Mouse (Mus musculus): ENCODE measurements around the gene Slc1a2. TPM values are rescaled to one million over a fixed set of nuclear protein-coding genes. Genes with fewer than 3 reads are reported as not detected.

Gene Slc1a2
- 0.62 and 0.90 TPM in 2 replicates for polyA plus RNA-seq (2011; ENCODE audit: insufficient read length, low read depth, missing spikeins)

DNA sequence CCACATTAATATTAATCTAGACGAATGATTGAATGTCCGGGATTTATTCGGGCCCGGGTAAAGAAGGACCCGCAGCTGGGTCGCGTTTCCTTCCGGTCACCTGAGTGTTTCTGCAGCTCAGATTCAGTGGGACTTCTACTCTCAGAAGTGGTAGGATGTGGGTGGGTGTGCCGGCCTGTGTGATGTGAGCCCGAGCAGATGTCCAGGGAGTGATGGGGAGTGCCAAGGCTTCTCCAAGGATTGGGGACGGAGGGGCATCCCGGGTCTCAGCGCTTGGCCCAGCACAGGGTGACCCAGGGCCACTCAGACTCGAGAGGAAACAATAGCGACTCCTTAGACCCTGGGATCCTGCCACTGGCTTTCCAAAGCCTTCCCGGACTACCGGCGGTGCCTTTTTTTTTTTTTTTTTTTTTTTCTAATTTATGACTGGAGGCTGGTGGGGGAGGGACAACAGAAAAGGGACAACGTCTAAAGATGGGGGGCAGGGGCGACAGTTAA, at the start of gene Slc1a2:
Gene Slc1a2, plus strand, starts transcription at position 497 of the 498 bp plus-strand sequence.
- TF ChIP-seq POLR2A (IDR thresholded peaks at IDR 0.05; ENCODE audit: low read depth, low read length) (no peak), CTCF (IDR thresholded peaks at IDR 0.05; ENCODE audit: borderline replicate concordance, insufficient read depth, low read length) (no peak)
- Histone ChIP-seq H3K4me3 (ENCODE audit: insufficient read depth, low read length) (peak within 1 kb of the TSS; percentile 40), H3K4me1 (ENCODE audit: control insufficient read depth, insufficient read depth, low read length) (no peaks in the 10 kb centered on the region), H3K27ac (ENCODE audit: insufficient read depth, low read length) (no peak within 1 kb of the TSS)

DNA sequence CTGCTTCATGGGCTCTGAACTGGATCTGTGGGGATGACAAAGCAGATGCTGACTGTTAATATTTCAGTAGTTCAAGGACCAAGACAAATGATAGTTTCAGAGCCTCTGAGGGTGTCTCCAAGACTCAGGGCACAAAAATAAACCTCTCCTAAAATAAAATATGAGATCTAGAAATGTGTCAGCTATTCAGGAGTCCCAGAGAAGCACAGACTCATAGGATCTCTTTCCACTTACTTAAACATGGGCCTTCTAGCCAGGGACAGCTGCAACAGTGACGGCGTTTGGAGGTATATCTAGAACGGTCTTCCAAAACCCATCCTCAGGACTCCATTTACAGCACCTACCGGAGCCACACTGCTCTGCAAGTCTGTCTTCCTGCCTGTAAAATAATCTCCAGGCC, 48.0 kb upstream of the Slc1a2 start:
- Histone ChIP-seq H3K27ac (ENCODE audit: insufficient read depth, low read length) (no peak overlapping the region), H3K4me1 (ENCODE audit: control insufficient read depth, insufficient read depth, low read length) (no peaks in the 10 kb centered on the region), H3K4me3 (ENCODE audit: insufficient read depth, low read length) (no peak overlapping the region)
- TF ChIP-seq CTCF (IDR thresholded peaks at IDR 0.05; ENCODE audit: borderline replicate concordance, insufficient read depth, low read length) (no peak), POLR2A (IDR thresholded peaks at IDR 0.05; ENCODE audit: low read depth, low read length) (no peak)

DNA sequence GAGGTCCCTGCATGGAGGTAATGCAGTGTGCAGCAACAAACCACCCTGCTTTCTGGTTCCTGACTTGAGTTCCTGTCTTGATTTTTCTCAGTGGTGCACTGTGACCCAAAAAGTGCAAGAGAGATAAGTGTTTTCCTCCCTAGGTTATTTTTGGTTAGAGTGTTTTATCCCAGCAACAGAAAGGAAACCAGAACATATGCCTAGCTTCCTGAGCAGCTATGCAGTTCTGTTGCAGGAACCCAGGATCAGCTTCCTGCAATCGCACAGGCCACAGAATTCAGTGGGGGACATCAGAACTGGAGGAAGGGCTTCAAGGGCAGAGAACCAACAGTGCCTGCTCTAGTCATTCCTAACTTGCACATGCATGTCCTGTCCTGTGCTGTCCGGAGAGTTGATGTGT, 41.8 kb upstream of the Slc1a2 start:
- Histone ChIP-seq H3K27ac (ENCODE audit: insufficient read depth, low read length) (no peak overlapping the region), H3K4me1 (ENCODE audit: control insufficient read depth, insufficient read depth, low read length) (no peaks in the 10 kb centered on the region), H3K4me3 (ENCODE audit: insufficient read depth, low read length) (no peak overlapping the region)
- TF ChIP-seq CTCF (IDR thresholded peaks at IDR 0.05; ENCODE audit: borderline replicate concordance, insufficient read depth, low read length): no peak
- TF ChIP-seq POLR2A (IDR thresholded peaks at IDR 0.05; ENCODE audit: low read depth, low read length): no peak

DNA sequence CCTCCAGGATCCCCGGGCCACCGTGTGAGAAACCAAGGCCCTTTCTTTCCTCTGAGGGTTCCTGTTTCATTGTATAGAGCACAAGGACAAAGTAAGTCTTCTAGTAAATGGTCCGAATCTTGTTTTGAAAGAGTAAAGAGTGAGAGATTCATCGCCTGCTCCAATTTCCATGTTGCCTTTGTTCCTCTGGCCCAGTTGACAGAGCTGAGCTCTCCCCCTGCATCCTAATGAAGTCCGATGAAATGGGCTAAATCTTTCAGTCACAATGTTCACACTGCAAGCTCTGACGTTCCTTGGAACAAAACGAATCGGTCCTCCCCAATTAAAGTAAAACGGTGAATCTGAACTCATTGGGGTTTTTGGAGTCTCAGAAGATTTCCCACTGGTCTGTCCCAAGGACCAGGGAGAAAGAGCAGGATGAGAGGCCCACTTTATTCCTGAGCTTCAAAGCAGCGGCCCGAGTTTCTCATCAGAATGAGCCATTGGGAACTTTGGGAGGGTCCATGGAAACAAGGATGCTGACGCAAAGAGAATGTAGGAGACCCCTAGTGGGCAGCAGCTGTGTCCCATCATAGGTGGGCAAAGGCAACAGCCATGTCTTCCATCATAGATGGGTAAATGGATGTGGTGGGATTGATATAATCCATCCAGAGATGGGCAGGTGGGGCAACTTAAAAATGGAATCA, 37.6 kb upstream of the Slc1a2 start:
- no peak for TF ChIP-seq POLR2A (IDR thresholded peaks at IDR 0.05; ENCODE audit: low read depth, low read length)
- H3K4me3 ChIP-seq (ENCODE audit: insufficient read depth, low read length): no peak overlapping the region
- H3K27ac ChIP-seq (ENCODE audit: insufficient read depth, low read length): no peak overlapping the region
- no peaks in the 10 kb centered on the region for H3K4me1 ChIP-seq (ENCODE audit: control insufficient read depth, insufficient read depth, low read length)

DNA sequence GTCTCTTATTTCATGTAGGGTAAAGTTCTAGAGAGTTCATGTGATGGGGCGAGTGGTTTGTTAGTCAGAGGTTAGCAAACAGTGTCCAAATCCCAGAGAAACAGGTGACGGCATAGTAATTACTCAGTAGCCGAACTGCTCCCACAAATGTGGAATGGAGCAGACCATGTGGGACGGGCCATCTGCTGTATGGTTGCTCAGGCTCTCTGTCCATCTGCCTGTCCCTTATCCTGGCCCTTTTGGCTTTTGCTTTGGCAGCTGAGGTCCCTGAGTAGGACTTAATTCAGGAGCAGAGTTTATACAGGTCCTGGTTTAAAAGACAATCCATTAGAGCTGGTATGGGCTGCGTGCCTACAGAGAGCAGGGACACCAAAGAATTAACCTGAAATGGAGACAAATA, 36.3 kb upstream of the Slc1a2 start:
- H3K4me1 ChIP-seq (ENCODE audit: control insufficient read depth, insufficient read depth, low read length): no peaks in the 10 kb centered on the region

DNA sequence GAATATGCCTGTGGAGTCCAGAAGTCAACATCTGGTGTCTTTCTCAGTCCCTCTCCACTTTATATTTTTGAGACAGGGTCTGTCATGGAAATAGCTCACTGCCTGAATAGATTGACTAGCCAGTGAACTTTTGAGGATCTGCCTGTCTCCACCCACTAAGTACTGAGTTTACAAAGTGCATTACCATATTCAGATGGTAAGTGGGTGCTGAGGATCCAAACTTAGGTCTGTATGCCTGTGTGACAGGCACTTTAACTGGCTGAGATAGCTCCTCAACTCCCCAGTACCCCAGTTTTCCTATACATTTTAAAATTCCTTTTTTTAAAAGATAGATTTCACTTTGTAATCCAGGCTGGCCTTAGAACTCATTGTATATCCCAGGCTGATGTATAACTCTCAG, 35.5 kb upstream of the Slc1a2 start:
- Histone ChIP-seq H3K4me1 (ENCODE audit: control insufficient read depth, insufficient read depth, low read length) (no peaks in the 10 kb centered on the region), H3K4me3 (ENCODE audit: insufficient read depth, low read length) (no peak overlapping the region), H3K27ac (ENCODE audit: insufficient read depth, low read length) (no peak overlapping the region)
- TF ChIP-seq POLR2A (IDR thresholded peaks at IDR 0.05; ENCODE audit: low read depth, low read length): no peak
- no peak for TF ChIP-seq CTCF (IDR thresholded peaks at IDR 0.05; ENCODE audit: borderline replicate concordance, insufficient read depth, low read length)

More for the DNA sequence above, 36.3 kb upstream of the Slc1a2 start:
- Histone ChIP-seq H3K4me3 (ENCODE audit: insufficient read depth, low read length) (no peak overlapping the region), H3K27ac (ENCODE audit: insufficient read depth, low read length) (no peak overlapping the region)
- TF ChIP-seq CTCF (IDR thresholded peaks at IDR 0.05; ENCODE audit: borderline replicate concordance, insufficient read depth, low read length) (no peak), POLR2A (IDR thresholded peaks at IDR 0.05; ENCODE audit: low read depth, low read length) (no peak)

DNA sequence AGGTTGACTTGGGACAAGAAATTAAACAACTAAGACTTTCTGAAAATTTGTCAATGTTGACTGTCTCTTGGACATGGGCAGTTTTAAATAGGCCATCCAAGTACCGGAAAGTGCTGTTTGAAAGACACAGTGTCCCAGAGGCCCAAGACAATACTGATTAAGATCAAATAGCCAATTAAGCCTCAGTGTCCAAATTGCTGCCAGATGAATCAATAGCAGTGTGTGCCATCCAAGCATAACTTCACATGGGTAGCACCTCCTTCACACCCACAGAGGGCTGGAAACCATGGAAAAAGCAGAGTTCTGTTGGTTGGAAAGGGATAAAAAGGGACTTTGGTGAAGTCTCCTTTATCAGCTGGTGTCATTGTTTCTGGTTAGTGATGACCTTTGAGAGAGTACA, 33.9 kb upstream of the Slc1a2 start:
- Histone ChIP-seq H3K4me3 (ENCODE audit: insufficient read depth, low read length) (no peak overlapping the region), H3K4me1 (ENCODE audit: control insufficient read depth, insufficient read depth, low read length) (no peaks in the 10 kb centered on the region), H3K27ac (ENCODE audit: insufficient read depth, low read length) (no peak overlapping the region)
- TF ChIP-seq CTCF (IDR thresholded peaks at IDR 0.05; ENCODE audit: borderline replicate concordance, insufficient read depth, low read length) (no peak), POLR2A (IDR thresholded peaks at IDR 0.05; ENCODE audit: low read depth, low read length) (no peak)

DNA sequence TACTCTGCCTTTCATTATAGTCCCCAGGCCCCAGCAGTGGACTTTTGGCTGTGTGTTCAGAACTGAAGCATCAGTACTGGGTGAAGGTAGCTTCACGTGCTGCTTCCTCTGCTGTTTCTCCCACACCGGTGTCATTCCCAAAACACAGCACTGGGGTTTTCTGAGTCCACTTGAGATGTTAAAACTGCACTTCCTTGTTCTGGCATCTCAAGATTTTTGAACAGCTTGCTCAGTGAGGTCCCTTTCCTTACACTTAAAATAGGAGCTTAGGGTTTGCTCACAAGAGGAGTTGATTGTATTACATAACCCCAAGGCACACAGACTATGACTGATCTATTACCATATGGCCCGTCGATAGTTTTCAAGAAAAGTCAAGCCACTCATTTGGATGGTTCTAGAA, 26.1 kb upstream of the Slc1a2 start:
- Histone ChIP-seq H3K27ac (ENCODE audit: insufficient read depth, low read length) (no peak overlapping the region), H3K4me3 (ENCODE audit: insufficient read depth, low read length) (no peak overlapping the region), H3K4me1 (ENCODE audit: control insufficient read depth, insufficient read depth, low read length) (no peaks in the 10 kb centered on the region)
- TF ChIP-seq POLR2A (IDR thresholded peaks at IDR 0.05; ENCODE audit: low read depth, low read length) (no peak), CTCF (IDR thresholded peaks at IDR 0.05; ENCODE audit: borderline replicate concordance, insufficient read depth, low read length) (no peak)

DNA sequence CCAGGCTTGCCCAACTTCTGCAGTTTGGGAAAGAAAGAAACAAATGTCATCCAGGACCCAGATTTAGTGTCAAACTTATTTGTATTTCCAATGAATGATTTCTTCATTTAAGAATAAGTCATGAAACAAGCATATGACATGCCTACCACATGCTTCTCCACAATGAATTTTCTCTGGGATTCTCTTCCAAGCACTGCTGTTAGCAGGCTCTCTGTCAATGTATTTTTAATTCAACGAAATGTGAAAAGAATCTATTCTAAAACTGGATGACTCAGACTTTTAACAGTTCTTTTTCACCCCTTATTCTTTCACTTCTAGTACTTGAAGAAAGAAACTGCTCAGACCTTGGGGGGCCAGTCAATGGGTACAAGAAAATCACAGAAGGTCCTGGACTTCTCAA, 24.4 kb upstream of the Slc1a2 start:
- TF ChIP-seq CTCF (IDR thresholded peaks at IDR 0.05; ENCODE audit: borderline replicate concordance, insufficient read depth, low read length) (no peak), POLR2A (IDR thresholded peaks at IDR 0.05; ENCODE audit: low read depth, low read length) (no peak)
- H3K4me3 ChIP-seq (ENCODE audit: insufficient read depth, low read length): no peak overlapping the region
- no peak overlapping the region for H3K27ac ChIP-seq (ENCODE audit: insufficient read depth, low read length)
- H3K4me1 ChIP-seq (ENCODE audit: control insufficient read depth, insufficient read depth, low read length): no peaks in the 10 kb centered on the region

DNA sequence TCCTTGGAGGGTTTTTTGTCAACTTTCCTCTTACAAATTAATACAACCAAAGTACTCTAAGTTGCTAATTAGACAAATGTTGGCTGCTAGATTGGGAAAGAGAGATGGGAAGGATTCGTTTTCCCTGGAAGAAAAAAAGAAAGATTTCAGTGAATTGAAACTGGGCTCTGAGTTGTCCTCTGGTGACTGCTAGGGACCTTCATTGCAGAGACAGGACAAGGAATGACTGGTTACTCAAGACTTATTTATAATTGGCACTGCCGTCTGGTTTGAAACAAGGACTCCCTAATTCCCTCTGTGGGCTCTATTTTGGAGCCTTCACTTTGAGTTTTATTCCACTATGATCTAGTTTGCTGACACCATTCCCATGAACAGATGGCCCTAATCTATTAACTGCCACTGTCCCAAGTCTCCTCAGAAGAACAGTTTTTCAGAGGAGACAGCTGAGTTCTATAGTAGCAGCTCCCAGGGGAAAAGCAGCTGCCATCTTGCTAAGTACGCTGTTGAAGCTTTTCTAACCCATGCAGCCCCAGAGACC, 22.9 kb upstream of the Slc1a2 start:
- Histone ChIP-seq H3K4me3 (ENCODE audit: insufficient read depth, low read length) (no peak overlapping the region), H3K27ac (ENCODE audit: insufficient read depth, low read length) (no peak overlapping the region), H3K4me1 (ENCODE audit: control insufficient read depth, insufficient read depth, low read length) (no peaks in the 10 kb centered on the region)
- no peak for TF ChIP-seq POLR2A (IDR thresholded peaks at IDR 0.05; ENCODE audit: low read depth, low read length)
- TF ChIP-seq CTCF (IDR thresholded peaks at IDR 0.05; ENCODE audit: borderline replicate concordance, insufficient read depth, low read length): no peak
